Mouse (Mus musculus) spleen, adult 2 months (tissue): ENCODE measurements around the gene Mpi.

Experiments used
- CTCF ChIP-seq: fragments of 200-500 bp; IDR thresholded peaks from 2 replicates; pipeline ENCODE4 v1.5.1; 2011; ENCODE audit warnings: mild to moderate bottlenecking, inconsistent platforms; ENCODE audit not compliant: insufficient read depth, insufficient read length, insufficient replicate concordance; ENCODE audit errors: extremely low read depth
- POLR2A ChIP-seq: fragments of 200-500 bp; IDR thresholded peaks from 2 replicates; pipeline ENCODE4 v1.6.1; 2011; ENCODE audit warnings: low read depth, low read length, inconsistent platforms

- no peak for TF ChIP-seq CTCF
- no peak for TF ChIP-seq POLR2A
Observed at GRCm38 (mm10) chr9:57590726-57591125, 38.2 kb upstream of the Mpi start.
